Comparison of ENCODE assay signal across 9 mouse cellular contexts in genomic region chr12:59133437-59133999, GRCm38 (mm10). TPM values are rescaled to one million over a fixed set of nuclear protein-coding genes. Genes with fewer than 3 reads are reported as not detected.
DNase-seq lines count a peak whose midpoint lies in the region; ATAC-seq and TF ChIP-seq lines count a peak whose summit lies in the region.
"Had no signal": no experiment of that assay in that cellular context is flagged by ENCODE, and none has a peak within 500 bp of the region (broad histone marks: within the 10 kb centered on the region; RNA-seq: fewer than 3 reads in every experiment).

No protein-coding gene starts in this region.

- H3K4me2 ChIP-seq in stomach, embryonic 15.5 days: 0 out of 2 replicates have a peak overlapping the region, but pooled peaks have one; percentile 67
- no peak overlapping the region for H3K4me2 ChIP-seq in stomach, postnatal 0 days (replicated peaks; ENCODE audit: low read depth)
- H3K4me2 ChIP-seq in intestine, embryonic 16.5 days (ENCODE audit: low read depth, low read length): peak overlapping the region; percentile 55; the same call in 1 of the 2 replicates
- H3K4me2 ChIP-seq in hindbrain, embryonic 13.5 days: no peak overlapping the region

- ATAC-seq in stomach, embryonic 15.5 days (ENCODE audit: insufficient read depth, low FRiP score, low read depth): no peak
- ATAC-seq in stomach, postnatal 0 days (ENCODE audit: low FRiP score, low TSS enrichment): no peak
- no peak for ATAC-seq in intestine, embryonic 16.5 days
- ATAC-seq in hindbrain, embryonic 13.5 days (ENCODE audit: low FRiP score): no peak

- 0 out of 2 replicates have a peak overlapping the region, but pooled peaks have one; percentile 3 for H3K4me3 ChIP-seq in stomach, embryonic 15.5 days (replicated peaks)
- H3K4me3 ChIP-seq in stomach, postnatal 0 days (ENCODE audit: low read depth, low read length): no peak overlapping the region
- H3K4me3 ChIP-seq in intestine, embryonic 16.5 days (ENCODE audit: low read length): no peak overlapping the region
- no peak overlapping the region for H3K4me3 ChIP-seq in small intestine, adult 2 months (ENCODE audit: low read depth, low read length)
- H3K4me3 ChIP-seq in hindbrain, embryonic 13.5 days: no peak overlapping the region

- H3K9ac ChIP-seq in stomach, embryonic 15.5 days: no peak overlapping the region
- no peak overlapping the region for H3K9ac ChIP-seq in stomach, postnatal 0 days (ENCODE audit: low read length)
- no peak overlapping the region for H3K9ac ChIP-seq in intestine, embryonic 16.5 days (ENCODE audit: low read depth, low read length)
- H3K9ac ChIP-seq in hindbrain, embryonic 13.5 days: no peak overlapping the region
- H3K9ac ChIP-seq: embryonic facial prominence, embryonic 15.5 days had no signal

- no peak for TF ChIP-seq POLR2A in small intestine, adult 2 months (IDR thresholded peaks at IDR 0.05; ENCODE audit: low read depth, low read length)

- no peak for TF ChIP-seq CTCF in stomach, postnatal 0 days (IDR thresholded peaks at IDR 0.05; ENCODE audit: low read depth)
- no peak for TF ChIP-seq CTCF in small intestine, adult 2 months (IDR thresholded peaks at IDR 0.05; ENCODE audit: extremely low read depth, insufficient read length, insufficient replicate concordance, low read depth, low read length)

- no peaks in the 10 kb centered on the region for H3K27me3 ChIP-seq in stomach, embryonic 15.5 days (replicated peaks)
- no peaks in the 10 kb centered on the region for H3K27me3 ChIP-seq in stomach, postnatal 0 days (ENCODE audit: control insufficient read depth, insufficient read depth, low read length)
- no peaks in the 10 kb centered on the region for H3K27me3 ChIP-seq in intestine, embryonic 16.5 days (replicated peaks; ENCODE audit: control insufficient read depth, insufficient read depth, low read length)
- H3K27me3 ChIP-seq in small intestine, adult 2 months (ENCODE audit: control insufficient read depth, insufficient read depth, low read length): no peaks in the 10 kb centered on the region
- no peaks in the 10 kb centered on the region for H3K27me3 ChIP-seq in hindbrain, embryonic 13.5 days
- H3K27me3 ChIP-seq: embryonic facial prominence, embryonic 15.5 days had no signal

- no peaks in the 10 kb centered on the region for H3K36me3 ChIP-seq in stomach, embryonic 15.5 days
- H3K36me3 ChIP-seq in stomach, postnatal 0 days (ENCODE audit: control insufficient read depth, insufficient read depth, low read length): peaks cover 2% of the 10 kb centered on the region; the same call in 1 of the 2 replicates
- H3K36me3 ChIP-seq in intestine, embryonic 16.5 days (ENCODE audit: control insufficient read depth, insufficient read depth, low read length): no peaks in the 10 kb centered on the region
- peaks cover 15% of the 10 kb centered on the region for H3K36me3 ChIP-seq in small intestine, adult 2 months (ENCODE audit: control insufficient read depth, insufficient read depth, low read length)
- H3K36me3 ChIP-seq in hindbrain, embryonic 13.5 days: peaks cover 8% of the 10 kb centered on the region

- no peak overlapping the region for H3K27ac ChIP-seq in stomach, embryonic 15.5 days
- no peak overlapping the region for H3K27ac ChIP-seq in stomach, postnatal 0 days (replicated peaks)
- no peak overlapping the region for H3K27ac ChIP-seq in intestine, embryonic 16.5 days (ENCODE audit: low read length)
- H3K27ac ChIP-seq in small intestine, adult 2 months (ENCODE audit: insufficient read depth, low read depth, low read length): 0 out of 2 replicates have a peak overlapping the region, but pooled peaks have one; percentile 7
- H3K27ac ChIP-seq in hindbrain, embryonic 13.5 days: no peak overlapping the region
- H3K27ac ChIP-seq: embryonic facial prominence, embryonic 15.5 days had no signal

- 89% methylated on average over 10 of the region's 10 CpGs for WGBS in stomach, embryonic 15.5 days
- WGBS in stomach, postnatal 0 days: 89% methylated on average over 10 of the region's 10 CpGs
- WGBS in intestine, embryonic 16.5 days: 87% methylated on average over 10 of the region's 10 CpGs
- WGBS in small intestine, adult 2 months: 77% methylated on average over 10 of the region's 10 CpGs
- WGBS in hindbrain, embryonic 13.5 days: 90% methylated on average over 10 of the region's 10 CpGs

- DNase-seq in heart, adult 11 months: peak; percentile 53
- no peak for DNase-seq in heart, postnatal 4 days
- DNase-seq in stomach, postnatal 0 days (ENCODE audit: low spot score): no peak
- DNase-seq in layer of hippocampus, postnatal 10 days (ENCODE audit: low spot score in 2 of 2): no peak

- H3K4me1 ChIP-seq in stomach, embryonic 15.5 days: peaks cover 12% of the 10 kb centered on the region
- peaks cover 5% of the 10 kb centered on the region for H3K4me1 ChIP-seq in stomach, postnatal 0 days (replicated peaks; ENCODE audit: control insufficient read depth, insufficient read depth)
- peaks cover 14% of the 10 kb centered on the region for H3K4me1 ChIP-seq in intestine, embryonic 16.5 days (ENCODE audit: control insufficient read depth, insufficient read depth, low read length)
- peaks cover 3% of the 10 kb centered on the region; the same call in 1 of the 2 replicates for H3K4me1 ChIP-seq in small intestine, adult 2 months (ENCODE audit: control insufficient read depth, insufficient read depth, insufficient read length, low read length)
- peaks cover 24% of the 10 kb centered on the region for H3K4me1 ChIP-seq in hindbrain, embryonic 13.5 days (replicated peaks)

- H3K9me3 ChIP-seq in stomach, embryonic 15.5 days: no peaks in the 10 kb centered on the region
- no peaks in the 10 kb centered on the region for H3K9me3 ChIP-seq in stomach, postnatal 0 days (ENCODE audit: control insufficient read depth, low read length)
- no peaks in the 10 kb centered on the region for H3K9me3 ChIP-seq in intestine, embryonic 16.5 days (ENCODE audit: control insufficient read depth, low read length)
- no peaks in the 10 kb centered on the region for H3K9me3 ChIP-seq in hindbrain, embryonic 13.5 days
- H3K9me3 ChIP-seq: embryonic facial prominence, embryonic 15.5 days had no signal

- no peak for TF ChIP-seq EP300 in stomach, postnatal 0 days (optimal IDR thresholded peaks at IDR 0.05)

RNA-seq across cellular contexts. Expression of gene Mia2, which starts 37.9 kb away (rescaled TPM):
- total RNA-seq in heart, postnatal 4 days (2021): 10 to 100 TPM; 40.6 to 46.0 TPM
- polyA plus RNA-seq in stomach, embryonic 15.5 days (2015; fragmentation: Nextera tagmentation; extraction: Ambion mirVana): 80.9 and 82.1 TPM in 2 replicates
- polyA plus RNA-seq in stomach, postnatal 0 days (2015; fragmentation: Nextera tagmentation; extraction: Ambion mirVana): 60.1 and 69.4 TPM in 2 replicates
- polyA plus RNA-seq in intestine, embryonic 16.5 days (2015; fragmentation: Nextera tagmentation; extraction: Ambion mirVana): 88.2 and 96.6 TPM in 2 replicates
- polyA plus RNA-seq in small intestine, adult 2 months (2012; rRNA removed): 21.9 and 37.8 TPM in 2 replicates
- 10 to 100 TPM; 39.8 to 41.2 TPM for total RNA-seq in layer of hippocampus, postnatal 10 days (2021)
- polyA plus RNA-seq in hindbrain, embryonic 13.5 days (2015; fragmentation: Nextera tagmentation; extraction: Ambion mirVana): 38.1 and 42.3 TPM in 2 replicates

Comparison
In these comparisons a context has a peak if more than half of its experiments do, and no peak if none do; other contexts are left out.
1. H3K4me2 ChIP-seq: peak in stomach, embryonic 15.5 days (single experiment) and intestine, embryonic 16.5 days (single experiment); none in stomach, postnatal 0 days (single experiment) and hindbrain, embryonic 13.5 days (single experiment).